29 mouse cellular contexts compared by ENCODE assay signal in the genomic region with DNA sequence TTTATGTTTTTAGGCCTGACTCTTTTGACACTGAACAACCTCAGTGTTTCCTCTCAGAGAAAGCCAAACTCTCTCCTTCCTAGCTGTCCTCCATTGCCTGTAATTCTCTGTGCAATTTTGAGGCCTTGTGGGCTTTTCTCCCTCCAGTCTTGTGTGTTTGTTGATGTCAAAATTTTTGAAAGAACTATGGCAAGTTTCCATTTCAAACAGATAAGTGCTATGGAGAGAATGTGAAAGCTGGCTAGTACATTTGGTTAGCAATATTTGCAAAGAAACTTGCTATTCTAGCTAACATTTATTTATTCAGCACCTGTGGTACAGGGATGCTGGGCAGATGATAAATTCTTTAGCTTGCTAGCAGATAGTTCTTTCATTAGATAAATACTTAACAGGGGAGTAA. TPM values are rescaled to one million over a fixed set of nuclear protein-coding genes. Genes with fewer than 3 reads are reported as not detected.
"Had no signal": no experiment of that assay in that cellular context is flagged by ENCODE, and none has a peak within 500 bp of the region (broad histone marks: within the 10 kb centered on the region; RNA-seq: fewer than 3 reads in every experiment).

No protein-coding gene starts in this region.

- H3K36me3 ChIP-seq: heart, embryonic 13.5 days; heart, embryonic 15.5 days; hindbrain, embryonic 13.5 days; hindbrain, embryonic 15.5 days; kidney, embryonic 15.5 days; limb, embryonic 13.5 days; limb, embryonic 15.5 days; liver, embryonic 13.5 days; liver, embryonic 15.5 days had no signal

- H3K9ac ChIP-seq: forebrain, postnatal 0 days; heart, embryonic 13.5 days; heart, embryonic 15.5 days; hindbrain, embryonic 13.5 days; hindbrain, embryonic 15.5 days; kidney, embryonic 15.5 days; limb, embryonic 13.5 days; limb, embryonic 15.5 days; liver, embryonic 13.5 days; liver, embryonic 15.5 days had no signal

- H3K27ac ChIP-seq: heart, adult 2 months; heart, embryonic 13.5 days; heart, embryonic 15.5 days; hindbrain, embryonic 13.5 days; hindbrain, embryonic 15.5 days; hindbrain, postnatal 0 days; kidney, embryonic 15.5 days; limb, embryonic 13.5 days; limb, embryonic 15.5 days; liver, embryonic 13.5 days; liver, embryonic 15.5 days had no signal

- H3K4me3 ChIP-seq: heart, adult 2 months; heart, embryonic 13.5 days; heart, embryonic 15.5 days; hindbrain, embryonic 13.5 days; hindbrain, embryonic 15.5 days; kidney, embryonic 15.5 days; limb, embryonic 13.5 days; limb, embryonic 15.5 days; liver, embryonic 13.5 days; liver, embryonic 15.5 days had no signal

- DNase-seq: forebrain, postnatal 0 days; gastrocnemius, postnatal 14 days; gastrocnemius, postnatal 36 days; heart, adult 11 months; heart, adult 2 months; heart, postnatal 14 days; heart, postnatal 36 days; kidney, adult 11 months; layer of hippocampus, adult 9-11 months; layer of hippocampus, postnatal 36 days; left cerebral cortex, postnatal 4 days; liver, embryonic 13.5 days had no signal

- H3K9me3 ChIP-seq: heart, embryonic 13.5 days; heart, embryonic 15.5 days; hindbrain, embryonic 13.5 days; hindbrain, embryonic 15.5 days; kidney, embryonic 15.5 days; limb, embryonic 13.5 days; limb, embryonic 15.5 days; liver, embryonic 13.5 days; liver, embryonic 15.5 days had no signal

- H3K4me2 ChIP-seq: heart, embryonic 11.5 days; heart, embryonic 13.5 days; heart, embryonic 15.5 days; hindbrain, embryonic 13.5 days; hindbrain, embryonic 15.5 days; kidney, embryonic 15.5 days; limb, embryonic 13.5 days; limb, embryonic 15.5 days; liver, embryonic 13.5 days; liver, embryonic 15.5 days had no signal

- ATAC-seq: forebrain, postnatal 0 days; hindbrain, postnatal 0 days had no signal

- H3K27me3 ChIP-seq: heart, embryonic 13.5 days; heart, embryonic 15.5 days; hindbrain, embryonic 13.5 days; hindbrain, embryonic 15.5 days; kidney, embryonic 15.5 days; limb, embryonic 13.5 days; limb, embryonic 15.5 days; liver, embryonic 13.5 days; liver, embryonic 15.5 days had no signal

- H3K4me1 ChIP-seq: heart, embryonic 13.5 days; heart, embryonic 15.5 days; hindbrain, embryonic 13.5 days; hindbrain, embryonic 15.5 days; kidney, embryonic 15.5 days; limb, embryonic 13.5 days; limb, embryonic 15.5 days; liver, embryonic 13.5 days; liver, embryonic 15.5 days had no signal

RNA-seq across cellular contexts. Expression of a gene that starts 0.6 kb away (rescaled TPM):
- polyA plus RNA-seq: forebrain, postnatal 0 days; heart, embryonic 11.5 days; heart, embryonic 13.5 days; heart, embryonic 15.5 days; heart, postnatal 0 days; hindbrain, embryonic 11.5 days; hindbrain, embryonic 13.5 days; hindbrain, embryonic 15.5 days; hindbrain, postnatal 0 days; large intestine, adult 2 months; limb, embryonic 11.5 days; limb, embryonic 13.5 days; limb, embryonic 15.5 days had no signal

RNA-seq across cellular contexts. Expression of a gene that starts 18.3 kb away (rescaled TPM):
- polyA plus RNA-seq: forebrain, postnatal 0 days; gonadal fat pad, adult 2 months; heart, adult 2 months; heart, embryonic 11.5 days; heart, embryonic 13.5 days; heart, embryonic 15.5 days; heart, postnatal 0 days; hindbrain, embryonic 11.5 days; hindbrain, embryonic 13.5 days; hindbrain, embryonic 15.5 days; hindbrain, postnatal 0 days; intestine, embryonic 14.5 days; intestine, embryonic 16.5 days; kidney, embryonic 15.5 days; large intestine, adult 2 months; limb, embryonic 11.5 days; limb, embryonic 13.5 days; limb, embryonic 15.5 days; liver, embryonic 13.5 days; liver, embryonic 15.5 days had no signal

RNA-seq across cellular contexts. Expression of a gene that starts 26.0 kb away (rescaled TPM):
- polyA plus RNA-seq: forebrain, postnatal 0 days; heart, adult 2 months; heart, embryonic 11.5 days; heart, embryonic 13.5 days; heart, embryonic 15.5 days; heart, postnatal 0 days; hindbrain, embryonic 11.5 days; hindbrain, embryonic 13.5 days; hindbrain, embryonic 15.5 days; hindbrain, postnatal 0 days; intestine, embryonic 14.5 days; intestine, embryonic 16.5 days; kidney, embryonic 15.5 days; large intestine, adult 2 months; limb, embryonic 11.5 days; limb, embryonic 13.5 days; limb, embryonic 15.5 days; liver, embryonic 13.5 days; liver, embryonic 15.5 days had no signal
